Mouse (Mus musculus) midbrain, embryonic 16.5 days (tissue): ENCODE measurements around the gene Tctex1d4. TPM values are rescaled to one million over a fixed set of nuclear protein-coding genes. Genes with fewer than 3 reads are reported as not detected.

ENCODE experiments used
- ATAC-seq: fragments of 200-750 bp; cut with Nextera tagmentation; 2 replicates; pipeline ENCODE4 v1.8.0; 2017; ENCODE audit warnings: moderate TSS enrichment
- H3K27ac ChIP-seq: fragments of 300-500 bp; sonication (generic); 2 replicates; pipeline ENCODE4 v1.5.1; 2014; ENCODE audit warnings: mild to moderate bottlenecking, low read length, mixed read lengths
- H3K27me3 ChIP-seq: fragments of 300-500 bp; sonication (generic); 2 replicates; pipeline ENCODE4 v1.6.1; 2014; ENCODE audit warnings: low read depth, low read length, mixed read lengths; ENCODE audit not compliant: control insufficient read depth, insufficient read depth
- H3K36me3 ChIP-seq: fragments of 300-500 bp; sonication (generic); 2 replicates; pipeline ENCODE4 v1.6.1; 2014; ENCODE audit warnings: mild to moderate bottlenecking, low read length, moderate library complexity, mixed read lengths; ENCODE audit not compliant: control insufficient read depth, insufficient read depth
- H3K4me1 ChIP-seq: fragments of 300-500 bp; sonication (generic); 2 replicates; pipeline ENCODE4 v1.6.1; 2014; ENCODE audit warnings: mild to moderate bottlenecking, low read length, mixed read lengths; ENCODE audit not compliant: control insufficient read depth, insufficient read depth
- H3K4me2 ChIP-seq: fragments of 300-500 bp; sonication (generic); 2 replicates; pipeline ENCODE4 v1.6.1; 2014; ENCODE audit warnings: mild to moderate bottlenecking, low read length, mixed read lengths
- H3K4me3 ChIP-seq: fragments of 300-500 bp; sonication (generic); 2 replicates; pipeline ENCODE4 v1.5.1; 2014; ENCODE audit warnings: low read depth, mild to moderate bottlenecking, low read length, moderate library complexity, mixed read lengths
- H3K9ac ChIP-seq: fragments of 300-500 bp; sonication (generic); 2 replicates; pipeline ENCODE4 v1.6.1; 2014; ENCODE audit warnings: low read depth, low read length, mixed read lengths
- H3K9me3 ChIP-seq: fragments of 300-500 bp; sonication (generic); replicated peaks from 2 replicates; pipeline ENCODE4 v1.6.1; 2014; ENCODE audit warnings: mild to moderate bottlenecking, low read length, mixed read lengths; ENCODE audit not compliant: control insufficient read depth, poor library complexity, severe bottlenecking
- WGBS: fragments of 180-500 bp; shearing (Covaris S2); extraction: QIAGEN DNeasy Blood & Tissue Kit; methylation state at CpG from one replicate; pipeline ENCODE4 v1.1.7; 2014; 5-methylcytosine and 5-hydroxymethylcytosine counted together
- polyA plus RNA-seq: library from polyadenylated mRNA; unstranded; fragments of >200 nt; fragmentation: Nextera tagmentation; extraction: Ambion mirVana; gene quantifications from 2 replicates; pipeline ENCODE4 v1.2.1, GENCODE M21; 2015

Tctex1d4 gene
- polyA plus RNA-seq, 1 experiment from 2014 or later, result 1.1 TPM

- H3K4me2 ChIP-seq, result no peak overlapping the region
Measured at GRCm38 (mm10) chr4:117098764-117099036, 27.9 kb upstream of the Tctex1d4 start.

DNA sequence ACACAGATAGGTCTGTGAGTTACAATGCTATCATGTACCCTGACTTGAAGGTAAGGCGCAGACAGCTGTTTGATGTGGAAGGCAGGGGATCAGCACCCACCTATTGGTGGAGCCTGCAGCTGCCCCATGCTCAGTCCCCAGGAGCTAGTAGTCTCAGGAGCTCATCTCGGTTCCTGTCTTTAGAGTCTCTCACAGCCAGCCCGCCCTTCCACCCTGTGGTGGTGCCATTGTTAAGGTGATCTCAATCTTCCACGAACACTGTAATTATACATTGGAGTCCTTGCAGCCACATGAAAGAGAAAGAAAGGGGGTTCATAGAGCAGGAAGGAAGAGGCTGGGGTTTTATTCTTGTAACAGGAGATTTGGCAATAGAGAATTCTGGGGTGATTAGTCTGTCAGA, 26.6 kb upstream of the Tctex1d4 start:
- peaks cover 2% of the 10 kb centered on the region; the same call in 1 of the 2 replicates for H3K36me3 ChIP-seq
- no peak for ATAC-seq
- H3K4me3 ChIP-seq, result no peak overlapping the region
- H3K4me2 ChIP-seq, result no peak overlapping the region
- H3K27me3 ChIP-seq, result no peaks in the 10 kb centered on the region
- no peak overlapping the region for H3K9ac ChIP-seq
- peaks cover 21% of the 10 kb centered on the region for H3K4me1 ChIP-seq
- no peaks in the 10 kb centered on the region for H3K9me3 ChIP-seq
- WGBS, result 65% methylated on average over 4 of the region's 4 CpGs
- H3K27ac ChIP-seq, result no peak overlapping the region

More at GRCm38 (mm10) chr4:117098764-117099036, 27.9 kb upstream of the Tctex1d4 start:
- H3K27me3 ChIP-seq, result peaks cover 3% of the 10 kb centered on the region; the same call in 1 of the 2 replicates
- no peaks in the 10 kb centered on the region for H3K9me3 ChIP-seq
- no peak overlapping the region for H3K9ac ChIP-seq
- H3K4me1 ChIP-seq, result peaks cover 21% of the 10 kb centered on the region
- no peak overlapping the region for H3K4me3 ChIP-seq
- H3K27ac ChIP-seq, result no peak overlapping the region
- no peak for ATAC-seq
- WGBS, result 36% methylated on average over 2 of the region's 2 CpGs
- H3K36me3 ChIP-seq, result peaks cover 2% of the 10 kb centered on the region; the same call in 1 of the 2 replicates

DNA sequence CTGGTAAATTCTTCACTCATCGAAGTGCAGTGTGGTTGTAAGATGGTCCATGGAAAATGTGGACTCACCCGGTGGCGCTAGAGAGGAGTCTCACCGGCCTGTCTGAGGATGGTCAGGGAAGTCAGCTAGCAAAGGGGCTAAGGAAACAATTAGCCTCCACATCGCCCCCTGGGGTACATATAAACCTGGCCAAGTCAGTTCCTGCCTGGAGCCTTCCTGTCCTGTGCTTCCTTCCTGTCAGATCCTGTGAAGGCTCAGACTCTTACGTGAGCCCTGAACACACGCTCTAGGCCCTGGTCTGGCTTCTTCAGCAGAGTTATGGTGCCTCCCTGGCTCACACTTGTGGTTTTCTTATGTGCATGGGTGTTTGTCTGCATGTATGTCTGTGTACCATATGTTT, 25.4 kb upstream of the Tctex1d4 start:
- H3K27me3 ChIP-seq, result no peaks in the 10 kb centered on the region
- 49% methylated on average over 7 of the region's 7 CpGs for WGBS
- no peak overlapping the region for H3K4me3 ChIP-seq
- peaks cover 2% of the 10 kb centered on the region; the same call in 1 of the 2 replicates for H3K36me3 ChIP-seq
- no peak for ATAC-seq
- H3K4me1 ChIP-seq, result peaks cover 21% of the 10 kb centered on the region
- no peaks in the 10 kb centered on the region for H3K9me3 ChIP-seq
- no peak overlapping the region for H3K27ac ChIP-seq
- no peak overlapping the region for H3K9ac ChIP-seq
- H3K4me2 ChIP-seq, result no peak overlapping the region

DNA sequence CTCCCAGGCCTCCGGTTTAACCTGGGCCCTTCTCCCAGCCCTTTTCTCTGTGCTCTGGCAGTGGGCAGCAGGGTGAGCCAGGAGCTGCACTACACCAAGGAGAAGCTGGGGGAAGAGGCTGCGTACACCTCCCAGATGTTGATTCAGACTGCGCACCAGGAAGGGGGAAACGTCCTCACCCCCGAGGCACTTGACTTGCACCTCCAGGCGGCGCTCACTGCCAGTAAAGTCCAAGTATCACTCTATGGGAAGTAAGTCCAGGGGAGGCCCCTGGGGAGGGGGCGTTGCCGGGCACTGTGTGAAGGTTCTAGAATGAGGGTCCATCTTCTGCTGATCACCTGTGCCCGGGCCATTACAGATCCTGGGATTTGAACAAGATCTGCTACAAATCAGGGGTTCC, 21.9 kb upstream of the Tctex1d4 start:
- WGBS, result 71% methylated on average over 10 of the region's 10 CpGs

GRCm38 (mm10) chr4:117105127-117105526, 21.5 kb upstream of the Tctex1d4 start:
- no peak overlapping the region for H3K27ac ChIP-seq
- no peak overlapping the region for H3K4me3 ChIP-seq
- ATAC-seq, result no peak
- peaks cover 8% of the 10 kb centered on the region; the same call in 1 of the 2 replicates for H3K36me3 ChIP-seq
- H3K9ac ChIP-seq, result 0 out of 2 replicates have a peak overlapping the region, but pooled peaks have one; percentile 10
- no peak overlapping the region for H3K4me2 ChIP-seq
- H3K9me3 ChIP-seq, result no peaks in the 10 kb centered on the region
- 34% methylated on average over 10 of the region's 10 CpGs for WGBS
- no peaks in the 10 kb centered on the region for H3K27me3 ChIP-seq
- no peaks in the 10 kb centered on the region for H3K4me1 ChIP-seq

More for the DNA sequence above, 21.9 kb upstream of the Tctex1d4 start:
- peaks cover 5% of the 10 kb centered on the region; the same call in 1 of the 2 replicates for H3K36me3 ChIP-seq
- no peak overlapping the region for H3K4me2 ChIP-seq
- no peaks in the 10 kb centered on the region for H3K27me3 ChIP-seq
- H3K4me1 ChIP-seq, result no peaks in the 10 kb centered on the region
- H3K9me3 ChIP-seq, result no peaks in the 10 kb centered on the region
- no peak for ATAC-seq
- H3K4me3 ChIP-seq, result no peak overlapping the region
- H3K27ac ChIP-seq, result no peak overlapping the region
- no peak overlapping the region for H3K9ac ChIP-seq

- Histone ChIP-seq H3K36me3 (peaks cover 6% of the 10 kb centered on the region; the same call in 1 of the 2 replicates), H3K9ac (no peak overlapping the region), H3K27ac (no peak overlapping the region), H3K4me3 (no peak overlapping the region), H3K9me3 (no peaks in the 10 kb centered on the region), H3K4me2 (no peak overlapping the region), H3K4me1 (no peaks in the 10 kb centered on the region), H3K27me3 (no peaks in the 10 kb centered on the region)
- 86% methylated on average over 18 of the region's 18 CpGs for WGBS
- no peak for ATAC-seq
Measured at GRCm38 (mm10) chr4:117107813-117108523, 18.6 kb upstream of the Tctex1d4 start.

DNA sequence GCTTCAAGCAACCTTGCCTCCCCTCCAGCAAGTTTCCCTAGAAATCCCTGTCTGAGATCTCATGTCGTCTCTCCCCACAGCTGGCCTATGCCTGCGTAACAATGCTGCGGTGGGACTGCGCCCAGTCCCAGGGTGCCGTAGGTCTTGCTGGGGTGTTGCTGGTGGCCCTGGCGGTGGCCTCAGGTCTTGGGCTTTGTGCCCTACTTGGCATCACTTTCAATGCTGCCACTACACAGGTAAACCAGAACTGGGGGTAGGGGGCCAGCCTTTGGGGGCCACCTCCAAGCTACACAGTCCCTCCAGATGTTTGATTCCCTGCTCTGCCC, 18.1 kb upstream of the Tctex1d4 start:
- no peak for ATAC-seq
- Histone ChIP-seq H3K9ac (no peak overlapping the region), H3K36me3 (peaks cover 9% of the 10 kb centered on the region), H3K27me3 (no peaks in the 10 kb centered on the region), H3K4me1 (no peaks in the 10 kb centered on the region), H3K27ac (no peak overlapping the region), H3K9me3 (no peaks in the 10 kb centered on the region), H3K4me2 (no peak overlapping the region), H3K4me3 (no peak overlapping the region)
- WGBS, result 96% methylated on average over 6 of the region's 6 CpGs

DNA sequence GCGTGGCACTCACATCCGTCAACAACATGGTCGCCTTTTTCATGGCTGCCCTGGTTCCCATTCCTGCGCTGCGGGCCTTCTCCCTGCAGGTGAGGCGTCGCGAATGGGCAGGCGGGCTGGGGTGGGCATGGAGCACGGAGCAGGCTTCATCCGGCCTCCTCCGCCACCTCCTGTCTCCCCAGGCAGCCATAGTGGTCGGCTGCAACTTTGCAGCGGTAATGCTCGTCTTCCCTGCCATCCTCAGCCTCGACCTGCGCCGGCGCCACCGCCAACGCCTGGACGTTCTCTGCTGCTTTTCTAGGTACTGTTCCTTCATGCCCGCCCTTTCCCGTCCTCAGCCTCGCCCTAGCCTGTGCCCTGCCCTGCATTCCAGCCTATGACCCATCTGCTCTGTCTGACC, 17.3 kb upstream of the Tctex1d4 start:
- Histone ChIP-seq H3K9me3 (no peaks in the 10 kb centered on the region), H3K4me2 (no peak overlapping the region), H3K36me3 (peaks cover 13% of the 10 kb centered on the region), H3K27me3 (no peaks in the 10 kb centered on the region), H3K9ac (no peak overlapping the region), H3K27ac (no peak overlapping the region), H3K4me1 (no peaks in the 10 kb centered on the region), H3K4me3 (no peak overlapping the region)
- WGBS, result 95% methylated on average over 25 of the region's 25 CpGs
- no peak for ATAC-seq

GRCm38 (mm10) chr4:117110249-117110648, 16.3 kb upstream of the Tctex1d4 start:
- Histone ChIP-seq H3K4me1 (no peaks in the 10 kb centered on the region), H3K9ac (no peak overlapping the region), H3K27ac (no peak overlapping the region), H3K4me2 (no peak overlapping the region), H3K36me3 (peaks cover 13% of the 10 kb centered on the region), H3K9me3 (no peaks in the 10 kb centered on the region), H3K4me3 (no peak overlapping the region), H3K27me3 (no peaks in the 10 kb centered on the region)
- ATAC-seq, result no peak
- 93% methylated on average over 13 of the region's 13 CpGs for WGBS
